Mouse (Mus musculus) limb, embryonic 11.5 days (tissue): ENCODE measurements around the gene Plac9a. TPM values are rescaled to one million over a fixed set of nuclear protein-coding genes. Genes with fewer than 3 reads are reported as not detected.

Experiments used
- ATAC-seq: fragments of 200-750 bp; cut with Nextera tagmentation; 2 replicates; pipeline ENCODE4 v1.8.0; 2017; ENCODE audit warnings: low read depth; ENCODE audit not compliant: insufficient number of reproducible peaks, low FRiP score, low TSS enrichment
- DNase-seq: peaks from one replicate; pipeline ENCODE4 v3.0.0-alpha.2; 2015; ENCODE audit warnings: low spot score
- H3K27ac ChIP-seq: fragments of 300-500 bp; sonication (generic); replicated peaks from 2 replicates; pipeline ENCODE4 v1.5.1; 2014; ENCODE audit warnings: low read depth, mild to moderate bottlenecking, low read length
- H3K27me3 ChIP-seq: fragments of 300-500 bp; sonication (generic); 2 replicates; pipeline ENCODE4 v1.6.1; 2014; ENCODE audit warnings: mild to moderate bottlenecking, low read length, mixed read lengths; ENCODE audit not compliant: control insufficient read depth, insufficient read depth
- H3K36me3 ChIP-seq: fragments of 300-500 bp; sonication (generic); 2 replicates; pipeline ENCODE4 v1.6.1; 2014; ENCODE audit warnings: mild to moderate bottlenecking, low read length, moderate library complexity, mixed read lengths; ENCODE audit not compliant: control insufficient read depth, insufficient read depth
- H3K4me1 ChIP-seq: fragments of 300-500 bp; sonication (generic); 2 replicates; pipeline ENCODE4 v1.6.1; 2014; ENCODE audit warnings: low read length, mixed read lengths; ENCODE audit not compliant: control insufficient read depth, insufficient read depth
- H3K4me2 ChIP-seq: fragments of 300-500 bp; sonication (generic); 2 replicates; pipeline ENCODE4 v1.6.1; 2014; ENCODE audit warnings: low read depth, mild to moderate bottlenecking, moderate library complexity; ENCODE audit not compliant: severe bottlenecking
- H3K4me3 ChIP-seq: fragments of 300-500 bp; sonication (generic); 2 replicates; pipeline ENCODE4 v1.5.1; 2014; ENCODE audit warnings: low read depth, low read length
- H3K9ac ChIP-seq: fragments of 300-500 bp; sonication (generic); 2 replicates; pipeline ENCODE4 v1.6.1; 2014; ENCODE audit warnings: mild to moderate bottlenecking, low read length
- H3K9me3 ChIP-seq: fragments of 300-500 bp; sonication (generic); 2 replicates; pipeline ENCODE4 v1.6.1; 2016; ENCODE audit warnings: low read length; ENCODE audit not compliant: control insufficient read depth
- WGBS: fragments of 180-500 bp; shearing (Covaris S2); extraction: QIAGEN DNeasy Blood & Tissue Kit; methylation state at CpG from one replicate; pipeline ENCODE4 v1.1.7; 2014; 5-methylcytosine and 5-hydroxymethylcytosine counted together
- polyA plus RNA-seq: library from polyadenylated mRNA; unstranded; fragments of >200 nt; fragmentation: Nextera tagmentation; extraction: Ambion mirVana; gene quantifications from 2 replicates; pipeline ENCODE4 v1.2.1, GENCODE M21; 2014

Gene Plac9a
- polyA plus RNA-seq, 1 experiment from 2014 or later, result not detected

- no peaks in the 10 kb centered on the region for H3K36me3 ChIP-seq
- WGBS, result 85% methylated on average over 3 of the region's 4 CpGs
- no peaks in the 10 kb centered on the region for H3K9me3 ChIP-seq
- no peaks in the 10 kb centered on the region for H3K4me1 ChIP-seq
- ATAC-seq (no peak), DNase-seq (no peak)
- no peaks in the 10 kb centered on the region for H3K27me3 ChIP-seq
- H3K27ac ChIP-seq, result no peak overlapping the region
- H3K4me2 ChIP-seq, result no peak overlapping the region
- H3K9ac ChIP-seq, result no peak overlapping the region
- no peak overlapping the region for H3K4me3 ChIP-seq
These were observed 34.2 kb downstream of the Plac9a start for GRCm38 (mm10) chr14:25868706-25869105.

GRCm38 (mm10) chr14:25867834-25868233, 35.1 kb downstream of the Plac9a start:
- Histone ChIP-seq H3K9me3 (no peaks in the 10 kb centered on the region), H3K27me3 (no peaks in the 10 kb centered on the region), H3K4me2 (no peak overlapping the region), H3K4me3 (no peak overlapping the region), H3K9ac (no peak overlapping the region), H3K4me1 (no peaks in the 10 kb centered on the region), H3K36me3 (no peaks in the 10 kb centered on the region), H3K27ac (no peak overlapping the region)
- ATAC-seq (no peak), DNase-seq (no peak)
- WGBS, result 49% methylated on average over 6 of the region's 6 CpGs

- Histone ChIP-seq H3K9me3 (no peaks in the 10 kb centered on the region), H3K4me1 (no peaks in the 10 kb centered on the region), H3K4me3 (no peak overlapping the region), H3K27me3 (no peaks in the 10 kb centered on the region), H3K27ac (no peak overlapping the region), H3K9ac (no peak overlapping the region), H3K4me2 (no peak overlapping the region), H3K36me3 (no peaks in the 10 kb centered on the region)
- ATAC-seq (no peak), DNase-seq (no peak)
- WGBS, result 75% methylated on average over 11 of the region's 11 CpGs
These were observed 36.1 kb downstream of the Plac9a start for GRCm38 (mm10) chr14:25866832-25867231.

- no peak overlapping the region for H3K4me2 ChIP-seq
- ATAC-seq (no peak), DNase-seq (no peak)
- H3K27me3 ChIP-seq, result no peaks in the 10 kb centered on the region
- H3K9me3 ChIP-seq, result no peaks in the 10 kb centered on the region
- no peak overlapping the region for H3K9ac ChIP-seq
- no peaks in the 10 kb centered on the region for H3K4me1 ChIP-seq
- 90% methylated on average over 6 of the region's 6 CpGs for WGBS
- no peak overlapping the region for H3K27ac ChIP-seq
- no peaks in the 10 kb centered on the region for H3K36me3 ChIP-seq
- H3K4me3 ChIP-seq, result no peak overlapping the region
These were observed 36.5 kb downstream of the Plac9a start for GRCm38 (mm10) chr14:25866384-25866783.

- Histone ChIP-seq H3K27me3 (no peaks in the 10 kb centered on the region), H3K27ac (no peak overlapping the region), H3K36me3 (no peaks in the 10 kb centered on the region), H3K4me1 (no peaks in the 10 kb centered on the region), H3K9me3 (no peaks in the 10 kb centered on the region), H3K4me2 (no peak overlapping the region), H3K9ac (no peak overlapping the region), H3K4me3 (no peak overlapping the region)
- WGBS, result 62% methylated on average over 5 of the region's 5 CpGs
- ATAC-seq (no peak), DNase-seq (no peak)
These were observed 37.6 kb downstream of the Plac9a start for GRCm38 (mm10) chr14:25865251-25865650.

- no peaks in the 10 kb centered on the region for H3K27me3 ChIP-seq
- ATAC-seq (no peak), DNase-seq (no peak)
- no peaks in the 10 kb centered on the region for H3K36me3 ChIP-seq
- H3K27ac ChIP-seq, result no peak overlapping the region
- H3K4me1 ChIP-seq, result no peaks in the 10 kb centered on the region
- WGBS, result 59% methylated on average over 2 of the region's 2 CpGs
- no peaks in the 10 kb centered on the region for H3K9me3 ChIP-seq
- no peak overlapping the region for H3K9ac ChIP-seq
- H3K4me2 ChIP-seq, result no peak overlapping the region
- no peak overlapping the region for H3K4me3 ChIP-seq
These were observed 39.2 kb downstream of the Plac9a start for GRCm38 (mm10) chr14:25863721-25864120.

GRCm38 (mm10) chr14:25861771-25862530, 40.9 kb downstream of the Plac9a start:
- Histone ChIP-seq H3K4me2 (no peak overlapping the region), H3K9ac (no peak overlapping the region), H3K9me3 (no peaks in the 10 kb centered on the region), H3K27me3 (no peaks in the 10 kb centered on the region), H3K36me3 (no peaks in the 10 kb centered on the region), H3K4me3 (no peak overlapping the region), H3K27ac (no peak overlapping the region), H3K4me1 (no peaks in the 10 kb centered on the region)
- WGBS, result 87% methylated on average over 13 of the region's 13 CpGs
- DNase-seq, result no peak
- ATAC-seq, result no peak

GRCm38 (mm10) chr14:25857940-25858339, 45.0 kb downstream of the Plac9a start:
- Histone ChIP-seq H3K27me3 (no peaks in the 10 kb centered on the region), H3K36me3 (no peaks in the 10 kb centered on the region), H3K9me3 (no peaks in the 10 kb centered on the region), H3K9ac (no peak overlapping the region), H3K4me2 (no peak overlapping the region), H3K4me1 (no peaks in the 10 kb centered on the region), H3K27ac (no peak overlapping the region), H3K4me3 (no peak overlapping the region)
- ATAC-seq, result no peak
- WGBS, result 89% methylated on average over 8 of the region's 8 CpGs
- DNase-seq, result no peak

- Histone ChIP-seq H3K36me3 (no peaks in the 10 kb centered on the region), H3K27ac (no peak overlapping the region), H3K4me1 (no peaks in the 10 kb centered on the region), H3K4me2 (no peak overlapping the region), H3K9ac (no peak overlapping the region), H3K27me3 (no peaks in the 10 kb centered on the region), H3K4me3 (no peak overlapping the region), H3K9me3 (no peaks in the 10 kb centered on the region)
- ATAC-seq, result no peak
- WGBS, result 62% methylated on average over 3 of the region's 3 CpGs
- no peak for DNase-seq
These were observed 45.7 kb downstream of the Plac9a start for GRCm38 (mm10) chr14:25857168-25857621.
